Mouse (Mus musculus) lung, postnatal 0 days (tissue): ENCODE results near the gene Lpar6.

Source experiments
- CTCF ChIP-seq: IDR thresholded peaks from 2 replicates; pipeline ENCODE4 v1.5.1; 2016; ENCODE audit warnings: antibody characterized with exemption, mild to moderate bottlenecking
- EP300 ChIP-seq: IDR thresholded peaks from 2 replicates; pipeline ENCODE4 v1.6.1; 2016; ENCODE audit warnings: antibody characterized with exemption, mild to moderate bottlenecking, control low read depth

- no peak for TF ChIP-seq CTCF
- TF ChIP-seq EP300, result no peak
Observed at GRCm38 (mm10) chr14:73292434-73292833, 54.7 kb downstream of the Lpar6 start.
